Mouse (Mus musculus): ENCODE results near the gene Gkn3. TPM values are rescaled to one million over a fixed set of nuclear protein-coding genes. Genes with fewer than 3 reads are reported as not detected.
A peak's percentile ranks its signal among the peaks of the same experiment; 100 is the strongest.

The Gkn3 gene
- polyA plus RNA-seq (2012; ENCODE audit: insufficient read depth, low replicate concordance), result not detected in 2 replicates

GRCm38 (mm10) chr6:87388877-87389276 is at the start of gene Gkn3:
Gkn3 (minus strand) TSS chr6:87388935.
- H3K27me3 ChIP-seq (replicated peaks), result peaks cover 37% of the 10 kb centered on the region
- TF ChIP-seq GATA1 (IDR thresholded peaks at IDR 0.05; ENCODE audit: borderline replicate concordance, low read length), result no peak
- TF ChIP-seq FLI1 (IDR thresholded peaks at IDR 0.05; ENCODE audit: low read length), result no peak
- H3K4me1 ChIP-seq, result peaks cover 22% of the 10 kb centered on the region
- no peak within 1 kb of the TSS for H3K4me3 ChIP-seq (replicated peaks)
- H3K9me3 ChIP-seq, result no peaks in the 10 kb centered on the region
- H3K36me3 ChIP-seq (replicated peaks; ENCODE audit: low read length), result no peaks in the 10 kb centered on the region

GRCm38 (mm10) chr6:87436745-87437144 is 48.0 kb upstream of the Gkn3 start:
- no peak for TF ChIP-seq GATA1 (IDR thresholded peaks at IDR 0.05; ENCODE audit: borderline replicate concordance, low read length)
- no peak for TF ChIP-seq FLI1 (IDR thresholded peaks at IDR 0.05; ENCODE audit: low read length)
- H3K36me3 ChIP-seq (replicated peaks; ENCODE audit: low read length), result no peaks in the 10 kb centered on the region
- peaks cover 34% of the 10 kb centered on the region for H3K4me1 ChIP-seq
- H3K4me3 ChIP-seq (replicated peaks), result no peak overlapping the region
- H3K9me3 ChIP-seq, result peaks cover 4% of the 10 kb centered on the region; the same call in 1 of the 2 replicates
- H3K27me3 ChIP-seq (replicated peaks), result peaks cover 16% of the 10 kb centered on the region

GRCm38 (mm10) chr6:87435791-87436190 is 47.1 kb upstream of the Gkn3 start:
- no peak overlapping the region for H3K4me3 ChIP-seq (replicated peaks)
- H3K4me1 ChIP-seq, result peaks cover 31% of the 10 kb centered on the region
- TF ChIP-seq FLI1 (IDR thresholded peaks at IDR 0.05; ENCODE audit: low read length), result no peak
- no peaks in the 10 kb centered on the region for H3K36me3 ChIP-seq (replicated peaks; ENCODE audit: low read length)
- peaks cover 4% of the 10 kb centered on the region; the same call in 1 of the 2 replicates for H3K9me3 ChIP-seq
- peaks cover 16% of the 10 kb centered on the region for H3K27me3 ChIP-seq (replicated peaks)

DNA sequence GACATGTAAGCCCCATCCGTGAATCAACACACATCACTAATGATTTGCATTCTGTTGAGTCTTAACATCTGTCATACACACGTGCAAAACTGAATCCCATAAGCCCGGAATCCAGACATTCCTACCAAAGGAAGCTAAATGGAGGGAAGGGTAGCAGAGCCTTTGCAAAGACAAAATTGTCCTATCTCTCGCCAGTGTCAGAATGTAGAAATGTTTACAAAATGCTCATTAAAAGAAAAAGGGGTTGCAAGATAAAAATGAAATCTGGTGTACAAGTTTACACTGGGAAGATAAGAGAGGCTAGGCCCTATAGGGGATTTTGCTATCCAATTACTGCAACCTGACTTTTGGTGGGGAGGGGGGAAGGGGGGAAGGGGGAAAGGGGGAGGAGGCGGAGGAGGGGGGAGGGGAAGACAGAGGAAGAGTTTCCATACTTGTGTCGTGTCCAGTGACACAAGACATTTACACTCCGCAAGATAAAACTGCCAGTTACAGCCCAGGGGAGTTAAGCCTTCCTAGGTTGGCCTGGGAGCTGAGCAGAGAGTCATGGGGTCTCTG is 39.8 kb upstream of the Gkn3 start, which contains the start of gene Bmp10:
Gene Bmp10 (plus strand): TSS at position 508 of the 558 bp plus-strand sequence.
- no peak within 1 kb of the TSS for H3K4me3 ChIP-seq (replicated peaks)
- TF ChIP-seq GATA1 (IDR thresholded peaks at IDR 0.05; ENCODE audit: borderline replicate concordance, low read length), result no peak
- TF ChIP-seq FLI1 (IDR thresholded peaks at IDR 0.05; ENCODE audit: low read length), result no peak

DNA sequence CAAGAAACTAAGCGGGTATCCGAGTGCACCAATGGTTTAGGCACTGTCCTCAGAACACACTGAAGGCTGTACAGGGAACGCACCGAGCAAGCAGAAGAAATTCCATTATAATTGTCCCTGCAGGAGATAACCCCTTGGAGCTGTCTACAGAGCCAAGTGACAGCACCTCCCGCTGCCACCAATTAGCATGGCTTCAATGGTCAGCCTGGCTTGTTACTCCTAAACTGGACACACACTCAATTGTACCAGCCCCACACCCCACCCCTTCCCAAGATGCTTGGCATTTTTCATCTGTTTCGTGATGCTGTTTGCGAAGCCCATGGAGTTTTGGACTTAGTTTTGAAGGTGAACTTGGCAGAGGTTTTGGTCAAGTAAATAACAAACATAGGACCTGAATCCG is 38.9 kb upstream of the Gkn3 start:
- TF ChIP-seq GATA1 (IDR thresholded peaks at IDR 0.05; ENCODE audit: borderline replicate concordance, low read length) (no peak), FLI1 (IDR thresholded peaks at IDR 0.05; ENCODE audit: low read length) (no peak)
- Histone ChIP-seq H3K4me1 (peaks cover 19% of the 10 kb centered on the region), H3K27me3 (replicated peaks) (peaks cover 19% of the 10 kb centered on the region), H3K36me3 (replicated peaks; ENCODE audit: low read length) (no peaks in the 10 kb centered on the region), H3K9me3 (peaks cover 3% of the 10 kb centered on the region; the same call in 1 of the 2 replicates), H3K4me3 (replicated peaks) (no peak overlapping the region)

More for the DNA sequence above, 39.8 kb upstream of the Gkn3 start, which contains the start of gene Bmp10:
- peaks cover 23% of the 10 kb centered on the region for H3K27me3 ChIP-seq (replicated peaks)
- H3K9me3 ChIP-seq, result peaks cover 3% of the 10 kb centered on the region; the same call in 1 of the 2 replicates
- no peaks in the 10 kb centered on the region for H3K36me3 ChIP-seq (replicated peaks; ENCODE audit: low read length)
- peaks cover 11% of the 10 kb centered on the region for H3K4me1 ChIP-seq

GRCm38 (mm10) chr6:87426954-87427353 is 38.2 kb upstream of the Gkn3 start:
- H3K4me1 ChIP-seq, result peaks cover 26% of the 10 kb centered on the region
- H3K27me3 ChIP-seq (replicated peaks), result peaks cover 16% of the 10 kb centered on the region
- TF ChIP-seq FLI1 (IDR thresholded peaks at IDR 0.05; ENCODE audit: low read length) (no peak), GATA1 (IDR thresholded peaks at IDR 0.05; ENCODE audit: borderline replicate concordance, low read length) (no peak)
- no peak overlapping the region for H3K4me3 ChIP-seq (replicated peaks)
- no peaks in the 10 kb centered on the region for H3K36me3 ChIP-seq (replicated peaks; ENCODE audit: low read length)
- peaks cover 3% of the 10 kb centered on the region; the same call in 1 of the 2 replicates for H3K9me3 ChIP-seq

- TF ChIP-seq GATA1 (IDR thresholded peaks at IDR 0.05; ENCODE audit: borderline replicate concordance, low read length), result no peak
- peaks cover 11% of the 10 kb centered on the region for H3K27me3 ChIP-seq (replicated peaks)
- H3K4me3 ChIP-seq (replicated peaks), result no peak overlapping the region
- H3K4me1 ChIP-seq, result peaks cover 48% of the 10 kb centered on the region
- H3K9me3 ChIP-seq, result peaks cover 3% of the 10 kb centered on the region; the same call in 1 of the 2 replicates
- H3K36me3 ChIP-seq (replicated peaks; ENCODE audit: low read length), result no peaks in the 10 kb centered on the region
These were observed 35.5 kb upstream of the Gkn3 start for GRCm38 (mm10) chr6:87424037-87424816.

DNA sequence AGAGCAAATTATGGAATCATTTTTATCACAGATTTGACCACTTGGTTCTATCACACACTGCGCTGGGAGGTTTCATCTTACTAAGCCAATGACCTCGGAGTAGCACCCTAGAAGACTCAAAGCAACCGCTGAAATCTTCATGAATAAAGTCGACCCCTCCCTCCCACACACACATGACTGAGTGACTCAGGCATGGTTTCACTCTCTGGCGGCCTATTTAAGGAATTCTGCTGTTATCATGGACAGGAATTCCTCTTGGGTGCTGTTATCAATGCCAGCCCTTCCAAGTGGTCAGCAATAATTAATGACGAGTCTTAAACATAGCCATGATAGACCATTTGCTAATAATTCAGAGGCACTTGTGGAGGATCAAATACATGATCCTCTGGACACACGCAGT is 33.6 kb upstream of the Gkn3 start:
- Histone ChIP-seq H3K9me3 (peaks cover 3% of the 10 kb centered on the region; the same call in 1 of the 2 replicates), H3K36me3 (replicated peaks; ENCODE audit: low read length) (no peaks in the 10 kb centered on the region), H3K4me1 (peaks cover 60% of the 10 kb centered on the region), H3K27me3 (replicated peaks) (peaks cover 7% of the 10 kb centered on the region), H3K4me3 (replicated peaks) (peak overlapping the region; percentile 56)
- TF ChIP-seq FLI1 (IDR thresholded peaks at IDR 0.05; ENCODE audit: low read length), result no peak
- TF ChIP-seq GATA1 (IDR thresholded peaks at IDR 0.05; ENCODE audit: borderline replicate concordance, low read length), result no peak

DNA sequence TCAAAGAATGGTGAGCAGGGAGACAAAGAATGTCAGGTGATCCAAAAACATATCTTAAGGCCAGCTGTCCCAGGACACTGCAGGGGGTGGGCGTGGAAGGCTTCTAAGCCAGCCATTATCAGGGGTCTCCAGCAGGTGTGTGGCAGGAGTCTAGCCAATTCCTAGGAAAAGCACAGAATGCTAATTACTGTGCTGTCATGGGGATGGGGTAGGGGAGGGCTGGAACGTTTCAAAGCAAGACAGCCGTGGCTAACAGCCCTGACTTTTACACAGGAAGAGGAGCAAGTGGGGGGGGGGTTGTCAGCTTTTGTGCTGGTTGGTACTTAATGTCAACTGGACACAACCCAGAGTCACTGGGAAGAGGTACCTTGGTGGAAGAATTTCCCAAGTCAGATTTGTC is 23.3 kb upstream of the Gkn3 start:
- Histone ChIP-seq H3K9me3 (peaks cover 5% of the 10 kb centered on the region), H3K4me3 (replicated peaks) (no peak overlapping the region), H3K4me1 (peaks cover 10% of the 10 kb centered on the region), H3K27me3 (replicated peaks) (peaks cover 6% of the 10 kb centered on the region), H3K36me3 (replicated peaks; ENCODE audit: low read length) (no peaks in the 10 kb centered on the region)
- TF ChIP-seq FLI1 (IDR thresholded peaks at IDR 0.05; ENCODE audit: low read length), result no peak
- TF ChIP-seq GATA1 (IDR thresholded peaks at IDR 0.05; ENCODE audit: borderline replicate concordance, low read length), result no peak

GRCm38 (mm10) chr6:87401456-87401855 is 12.7 kb upstream of the Gkn3 start:
- TF ChIP-seq GATA1 (IDR thresholded peaks at IDR 0.05; ENCODE audit: borderline replicate concordance, low read length) (no peak), FLI1 (IDR thresholded peaks at IDR 0.05; ENCODE audit: low read length) (no peak)
- H3K4me1 ChIP-seq, result peaks cover 28% of the 10 kb centered on the region
- peaks cover 7% of the 10 kb centered on the region for H3K27me3 ChIP-seq (replicated peaks)
- H3K4me3 ChIP-seq (replicated peaks), result no peak overlapping the region
- no peaks in the 10 kb centered on the region for H3K36me3 ChIP-seq (replicated peaks; ENCODE audit: low read length)
- H3K9me3 ChIP-seq, result no peaks in the 10 kb centered on the region

All from megakaryocyte, embryonic 14.5 days (primary cell).